Mouse (Mus musculus) MEL (cell line): ENCODE measurements around the gene Nxf2. TPM values are rescaled to one million over a fixed set of nuclear protein-coding genes. Genes with fewer than 3 reads are reported as not detected.

Experiments
- DNase-seq: peaks from one replicate; pipeline ENCODE4 v3.0.0; 2011; ENCODE audit warnings: low read depth, low spot score
- H3K27ac ChIP-seq: 2 replicates; pipeline ENCODE4 v1.5.1; 2012; ENCODE audit warnings: low read depth, mild to moderate bottlenecking, control low read depth, low read length, moderate library complexity; ENCODE audit not compliant: control insufficient read depth
- H3K27me3 ChIP-seq, 2 experiments: fragments of 150-350 bp in 1 of 2; sonication (generic) in 1 of 2; 2 replicates each; pipeline ENCODE4 v1.6.1; 2012; ENCODE audit warnings: low read length in 2 of 2, mild to moderate bottlenecking in 2 of 2, improper control_type of control experiment in 1 of 2, moderate library complexity in 1 of 2; ENCODE audit not compliant: insufficient read depth in 2 of 2, control insufficient read depth in 1 of 2
- H3K36me3 ChIP-seq, 2 experiments: 2 replicates each; pipeline ENCODE4 v1.6.1; 2012 to 2014; ENCODE audit warnings: low read length in 2 of 2, improper control_type of control experiment in 1 of 2, inconsistent platforms in 1 of 2, mild to moderate bottlenecking in 1 of 2; ENCODE audit not compliant: insufficient read depth in 2 of 2, control insufficient read depth in 1 of 2
- H3K4me1 ChIP-seq, 2 experiments: fragments of 150-350 bp in 1 of 2; sonication (generic) in 1 of 2; 2 replicates each; pipeline ENCODE4 v1.6.1; 2012; ENCODE audit warnings: low read length in 2 of 2, improper control_type of control experiment in 1 of 2, mild to moderate bottlenecking in 1 of 2; ENCODE audit not compliant: insufficient read depth in 2 of 2, control insufficient read depth in 1 of 2
- H3K4me3 ChIP-seq, 2 experiments: fragments of 150-350 bp in 1 of 2; sonication (generic) in 1 of 2; 2 replicates each; pipeline ENCODE4 v1.5.1; 2012; ENCODE audit warnings: low read depth in 2 of 2, low read length in 2 of 2, mild to moderate bottlenecking in 2 of 2, moderate library complexity in 2 of 2, control low read depth in 1 of 2, improper control_type of control experiment in 1 of 2; ENCODE audit not compliant: control insufficient read depth in 1 of 2, insufficient read depth in 1 of 2
- H3K79me2 ChIP-seq: 2 replicates; pipeline ENCODE4 v1.6.1; 2012; ENCODE audit warnings: mild to moderate bottlenecking, low read length, moderate library complexity; ENCODE audit not compliant: control insufficient read depth, poor library complexity, insufficient read depth
- H3K9ac ChIP-seq: 2 replicates; pipeline ENCODE4 v1.6.1; 2012; ENCODE audit warnings: low read depth, mild to moderate bottlenecking, control low read depth, low read length, moderate library complexity; ENCODE audit not compliant: control insufficient read depth, poor library complexity, severe bottlenecking
- H3K9me3 ChIP-seq: fragments of 150-350 bp; sonication (generic); replicated peaks from 2 replicates; pipeline ENCODE4 v1.6.1; 2012; ENCODE audit warnings: mild to moderate bottlenecking, low read length, improper control_type of control experiment, moderate library complexity; ENCODE audit not compliant: insufficient read depth
- BHLHE40 ChIP-seq: IDR thresholded peaks from 2 replicates; pipeline ENCODE4 v1.6.1; 2012; ENCODE audit warnings: low read depth, mild to moderate bottlenecking, inconsistent platforms, low read length, improper control_type of control experiment, borderline replicate concordance
- CHD1 ChIP-seq: IDR thresholded peaks from 2 replicates; pipeline ENCODE4 v1.6.1; 2012; ENCODE audit warnings: low read depth, mild to moderate bottlenecking, inconsistent platforms, low read length, improper control_type of control experiment
- CHD2 ChIP-seq: IDR thresholded peaks from 2 replicates; pipeline ENCODE4 v1.6.1; 2011; ENCODE audit warnings: low read length, improper control_type of control experiment
- CTCF ChIP-seq, 3 experiments: IDR thresholded peaks in 2 of 3; conservative IDR thresholded peaks in 1 of 3; 2 replicates each; pipeline ENCODE4 v1.5.1; 2011 to 2012; ENCODE audit warnings: low read length in 3 of 3, low read depth in 2 of 3, mild to moderate bottlenecking in 2 of 3, improper control_type of control experiment in 1 of 3, inconsistent platforms in 1 of 3, mixed read lengths in 1 of 3, moderate library complexity in 1 of 3; ENCODE audit not compliant: control insufficient read depth in 1 of 3, insufficient read depth in 1 of 3, poor library complexity in 1 of 3, severe bottlenecking in 1 of 3
- EP300 ChIP-seq, 2 experiments: IDR thresholded peaks; 2 replicates each; pipeline ENCODE4 v1.6.1; 2011; ENCODE audit warnings: improper control_type of control experiment in 2 of 2, low read length in 2 of 2, low read depth in 1 of 2, mild to moderate bottlenecking in 1 of 2
- ETS1 ChIP-seq: IDR thresholded peaks from 2 replicates; pipeline ENCODE4 v1.6.1; 2012; ENCODE audit warnings: low read depth, mild to moderate bottlenecking, inconsistent platforms, low read length, improper control_type of control experiment, moderate library complexity
- GATA1 ChIP-seq: IDR thresholded peaks from 2 replicates; pipeline ENCODE4 v1.6.1; 2011; ENCODE audit warnings: low read depth, low read length, improper control_type of control experiment
- HCFC1 ChIP-seq: IDR thresholded peaks from 2 replicates; pipeline ENCODE4 v1.6.1; 2012; ENCODE audit warnings: low read depth, mild to moderate bottlenecking, inconsistent platforms, low read length, improper control_type of control experiment, moderate library complexity
- JUND ChIP-seq: IDR thresholded peaks from 2 replicates; pipeline ENCODE4 v1.6.1; 2011; ENCODE audit warnings: low read depth, mild to moderate bottlenecking, improper control_type of control experiment, low read length
- KAT2A ChIP-seq: conservative IDR thresholded peaks from 2 replicates; pipeline ENCODE4 v1.6.1; 2012; ENCODE audit warnings: low read depth, low read length, improper control_type of control experiment, inconsistent platforms
- MAZ ChIP-seq: IDR thresholded peaks from 2 replicates; pipeline ENCODE4 v1.6.1; 2012; ENCODE audit warnings: low read depth, mild to moderate bottlenecking, inconsistent platforms, low read length, improper control_type of control experiment
- MYB ChIP-seq: IDR thresholded peaks from 2 replicates; pipeline ENCODE4 v1.6.1; 2011; ENCODE audit warnings: mild to moderate bottlenecking, low read depth, low read length, improper control_type of control experiment
- NELFE ChIP-seq: IDR thresholded peaks from 2 replicates; pipeline ENCODE4 v1.6.1; 2011; ENCODE audit warnings: low read depth, low read length, improper control_type of control experiment
- POLR2A ChIP-seq, 2 experiments: IDR thresholded peaks; 2 replicates each; pipeline ENCODE4 v1.6.1; 2011 to 2012; ENCODE audit warnings: low read length in 2 of 2, mild to moderate bottlenecking in 2 of 2, control low read depth in 1 of 2, improper control_type of control experiment in 1 of 2, low read depth in 1 of 2, moderate library complexity in 1 of 2; ENCODE audit not compliant: control insufficient read depth in 1 of 2, insufficient read depth in 1 of 2, poor library complexity in 1 of 2
- POLR2AphosphoS5 ChIP-seq: IDR thresholded peaks from 2 replicates; pipeline ENCODE4 v1.6.1; 2012; ENCODE audit warnings: low read depth, borderline replicate concordance, mild to moderate bottlenecking, inconsistent platforms, low read length, moderate library complexity, mixed read lengths
- RAD21 ChIP-seq: IDR thresholded peaks from 2 replicates; pipeline ENCODE4 v1.6.1; 2011; ENCODE audit warnings: mild to moderate bottlenecking, low read depth, low read length, improper control_type of control experiment
- RCOR1 ChIP-seq: IDR thresholded peaks from 2 replicates; pipeline ENCODE4 v1.6.1; 2012; ENCODE audit warnings: low read depth, mild to moderate bottlenecking, inconsistent platforms, low read length, improper control_type of control experiment
- SIN3A ChIP-seq: IDR thresholded peaks from 2 replicates; pipeline ENCODE4 v1.6.1; 2012; ENCODE audit warnings: low read length, improper control_type of control experiment, inconsistent platforms
- SMC3 ChIP-seq: IDR thresholded peaks from 2 replicates; pipeline ENCODE4 v1.6.1; 2011; ENCODE audit warnings: low read depth, low read length, improper control_type of control experiment
- TBP ChIP-seq: IDR thresholded peaks from 2 replicates; pipeline ENCODE4 v1.8.0; 2011; ENCODE audit warnings: low read depth, low read length, improper control_type of control experiment
- ZC3H11A ChIP-seq: IDR thresholded peaks from 2 replicates; pipeline ENCODE4 v1.6.1; 2012; ENCODE audit warnings: low read depth, mild to moderate bottlenecking, inconsistent platforms, low read length, improper control_type of control experiment
- ZKSCAN1 ChIP-seq: IDR thresholded peaks from 2 replicates; pipeline ENCODE4 v1.6.1; 2012; ENCODE audit warnings: low read depth, mild to moderate bottlenecking, inconsistent platforms, low read length, improper control_type of control experiment, moderate library complexity
- ZNF384 ChIP-seq: IDR thresholded peaks from 2 replicates; pipeline ENCODE4 v1.6.1; 2012; ENCODE audit warnings: low read depth, mild to moderate bottlenecking, inconsistent platforms, low read length, improper control_type of control experiment
- polyA plus RNA-seq, 2 experiments: library from polyadenylated mRNA; stranded (reverse) in 1 of 2; unstranded in 1 of 2; fragments of >175 nt in 1 of 2; fragments of >200 nt in 1 of 2; gene quantifications; 2 replicates each; pipeline versions ENCODE4 v1.2.1 to v1.2.4; 2012; ENCODE audit warnings: low replicate concordance in 2 of 2, low read depth in 1 of 2; ENCODE audit not compliant: insufficient read length in 2 of 2, insufficient read depth in 1 of 2, missing spikeins in 1 of 2
- total RNA-seq: library from RNA; depleted of rRNA; stranded (reverse); fragments of 300-350 nt; gene quantifications from 2 replicates; pipeline ENCODE4 v1.2.3, GENCODE M21; 2012

Gene Nxf2
- total and polyA plus RNA-seq, 3 experiments = 0.19 to 0.50 TPM; not detected in 1

- H3K4me1 ChIP-seq = peaks cover 0 to 2% of the 10 kb centered on the region in 2 experiments; a peak in 1 of 4 replicates
Observed at GRCm38 (mm10) chrX:134925058-134925457, 39.5 kb downstream of the Nxf2 start.

GRCm38 (mm10) chrX:134923675-134924424 is 40.7 kb downstream of the Nxf2 start:
- H3K4me1 ChIP-seq = peaks cover 0 to 2% of the 10 kb centered on the region in 2 experiments; a peak in 1 of 4 replicates
- H3K27me3 ChIP-seq = peaks cover 8 to 9% of the 10 kb centered on the region in 2 experiments; a peak in 3 of 4 replicates
- TF ChIP-seq POLR2A (IDR thresholded peaks at IDR 0.05; ENCODE audit: control insufficient read depth in 1 of 2, insufficient read depth in 1 of 2, low read depth in 1 of 2, low read length in 2 of 2, poor library complexity in 1 of 2) = no peak
- TF ChIP-seq ETS1 = no peak
- no peak for TF ChIP-seq MAZ
- TF ChIP-seq ZKSCAN1 = no peak
- no peak for TF ChIP-seq JUND
- TF ChIP-seq NELFE = no peak
- no peak for TF ChIP-seq GATA1
- TF ChIP-seq ZNF384 = no peak
- no peak for TF ChIP-seq RCOR1
- TF ChIP-seq CHD1 = no peak
- TF ChIP-seq HCFC1 = no peak
- no peak for TF ChIP-seq POLR2AphosphoS5
- TF ChIP-seq BHLHE40 = no peak
- H3K4me3 ChIP-seq = no peak overlapping the region
- H3K79me2 ChIP-seq = no peaks in the 10 kb centered on the region
- H3K9ac ChIP-seq = no peak overlapping the region
- H3K9me3 ChIP-seq = no peaks in the 10 kb centered on the region
- no peak overlapping the region for H3K27ac ChIP-seq
- peaks cover 0 to 2% of the 10 kb centered on the region in 2 experiments; a peak in 1 of 4 replicates for H3K36me3 ChIP-seq
- DNase-seq = no peak

More at GRCm38 (mm10) chrX:134925058-134925457, 39.5 kb downstream of the Nxf2 start:
- H3K79me2 ChIP-seq = no peaks in the 10 kb centered on the region
- peaks cover 5 to 8% of the 10 kb centered on the region in 2 experiments; a peak in 2 of 4 replicates for H3K27me3 ChIP-seq
- no peak for TF ChIP-seq EP300 (IDR thresholded peaks at IDR 0.05; ENCODE audit: low read depth in 1 of 2, low read length in 2 of 2)
- no peak for TF ChIP-seq BHLHE40
- TF ChIP-seq KAT2A = no peak
- 0 out of 2 replicates have a peak, but pooled peaks have one; percentile 22 for TF ChIP-seq SIN3A
- TF ChIP-seq MYB = no peak
- peak; percentile 76 for TF ChIP-seq RAD21
- TF ChIP-seq ZC3H11A = peak; percentile 76
- TF ChIP-seq SMC3 = peak; percentile 93
- TF ChIP-seq TBP = no peak
- TF ChIP-seq CTCF (IDR thresholded peaks at IDR 0.05 in 2 of 3, conservative IDR thresholded peaks at IDR 0.05 in 1 of 3; ENCODE audit: control insufficient read depth in 1 of 3, insufficient read depth in 1 of 3, low read depth in 2 of 3, low read length in 3 of 3, poor library complexity in 1 of 3, severe bottlenecking in 1 of 3) = peak; percentile 28 to 80 (median 67); a peak in 5 of 6 replicates
- no peak for TF ChIP-seq CHD2
- no peak for TF ChIP-seq ZNF384
- DNase-seq = peak; percentile 69
- H3K27ac ChIP-seq = no peak overlapping the region
- H3K36me3 ChIP-seq = peaks cover 0 to 2% of the 10 kb centered on the region in 2 experiments; a peak in 1 of 4 replicates
- H3K4me3 ChIP-seq = no peak overlapping the region
- H3K9me3 ChIP-seq = no peaks in the 10 kb centered on the region
- H3K9ac ChIP-seq = no peak overlapping the region
